Mouse (Mus musculus) CD4-positive naive resting alpha-beta T cell, adult 57 days (primary cell): ENCODE measurements around the gene Olfr1457. TPM values are rescaled to one million over a fixed set of nuclear protein-coding genes. Genes with fewer than 3 reads are reported as not detected.

Experiments
- total RNA-seq: library from RNA; stranded (reverse); gene quantifications from one replicate; pipeline ENCODE4 v1.2.4, GENCODE M21; 2023

Olfr1457 gene
- not detected for total RNA-seq

DNA sequence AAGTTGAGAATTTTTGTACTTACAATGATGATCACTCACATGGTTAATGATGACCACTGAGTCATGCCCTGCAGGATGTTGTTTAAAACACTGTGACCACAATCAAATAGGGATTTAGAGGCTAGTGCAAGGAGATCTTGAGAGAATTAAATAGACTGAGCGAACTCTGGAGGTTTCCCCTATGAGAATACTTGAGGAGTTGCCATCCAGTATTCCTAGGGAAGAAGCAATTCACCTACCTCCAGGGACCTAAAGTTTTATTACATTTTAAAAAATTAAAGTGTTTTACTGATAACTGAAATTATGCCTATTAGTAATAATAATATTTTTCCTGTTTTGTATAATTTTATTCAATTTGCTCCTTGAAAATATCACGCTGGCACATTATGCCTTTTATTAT, at the start of gene Olfr1457:
TSS of gene Olfr1457 (minus strand) at position 101 of the 400 bp plus-strand sequence.

DNA sequence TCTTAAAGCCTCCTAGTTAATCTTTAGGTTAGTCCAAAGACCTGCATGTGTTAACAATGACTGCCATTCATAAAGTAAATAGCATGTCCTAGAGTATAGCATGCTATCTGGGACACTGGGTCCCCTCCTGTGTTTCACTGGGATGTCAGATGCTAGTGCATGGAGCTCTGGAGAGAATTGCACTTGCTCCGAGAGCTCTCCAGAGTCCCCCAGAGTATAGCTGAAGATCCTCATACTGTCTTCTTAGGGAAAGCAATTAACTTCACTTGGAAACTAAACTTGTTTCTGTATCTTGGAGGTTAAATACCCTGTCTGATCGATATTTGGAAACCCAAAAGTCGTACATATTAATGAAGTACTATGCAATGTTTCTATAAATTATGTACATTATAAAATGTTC, 9.0 kb upstream of the Olfr1457 start, which contains the start of gene Olfr1458:
TSS of gene Olfr1458 (minus strand) at position 101 of the 400 bp plus-strand sequence.

DNA sequence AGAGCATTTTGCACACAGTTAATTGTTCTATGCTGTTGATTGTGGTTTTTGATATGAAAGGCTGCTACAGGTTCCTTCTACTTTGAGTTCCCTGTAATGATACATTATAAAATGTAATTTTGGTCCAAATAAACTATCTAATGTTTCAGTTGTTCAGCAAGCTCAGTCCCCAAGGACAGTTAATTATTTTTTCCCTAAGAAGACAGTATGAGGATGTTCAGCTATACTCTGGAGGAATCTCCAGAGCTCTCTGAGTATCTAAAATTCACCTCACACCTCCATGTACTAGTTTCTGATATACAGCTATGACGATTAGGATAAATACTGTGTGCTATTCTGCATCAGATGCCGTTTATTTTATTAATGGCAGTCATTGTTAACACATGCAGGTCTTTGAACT, 37.4 kb downstream of the Olfr1457 start, which contains the start of gene Olfr1454:
TSS of gene Olfr1454 (plus strand) at position 301 of the 400 bp plus-strand sequence.

Other genes with a start within 250 kb of the Olfr1457 start
- 0.71 TPM for gene Olfr1444, start 240.6 kb downstream of the Olfr1457 start, total RNA-seq
- gene Olfr1445, start 214.0 kb downstream of the Olfr1457 start, total RNA-seq = not detected
- gene Olfr1446, start 204.4 kb downstream of the Olfr1457 start, total RNA-seq = not detected
- gene Olfr1447, start 194.1 kb downstream of the Olfr1457 start, total RNA-seq = not detected
- not detected for gene Olfr1448, start 173.5 kb downstream of the Olfr1457 start, total RNA-seq
- gene Olfr1449, start 167.1 kb downstream of the Olfr1457 start, total RNA-seq = not detected
- not detected for gene Olfr1450, start 147.6 kb downstream of the Olfr1457 start, total RNA-seq
- not detected for gene Olfr1451, start 102.9 kb downstream of the Olfr1457 start, total RNA-seq
- not detected for gene Olfr1453, start 69.6 kb downstream of the Olfr1457 start, total RNA-seq
- gene Olfr1454, start 37.3 kb downstream of the Olfr1457 start, total RNA-seq = not detected
- gene Olfr1458, start 8.9 kb upstream of the Olfr1457 start, total RNA-seq = not detected
- gene Olfr1459, start 51.7 kb upstream of the Olfr1457 start, total RNA-seq = 0.12 TPM
- not detected for gene Olfr1461, start 65.1 kb upstream of the Olfr1457 start, total RNA-seq
- not detected for gene Olfr1462, start 87.8 kb upstream of the Olfr1457 start, total RNA-seq
- gene Olfr1463, start 133.4 kb upstream of the Olfr1457 start, total RNA-seq = not detected
- gene Olfr1465, start 217.7 kb upstream of the Olfr1457 start, total RNA-seq = not detected
- gene Olfr1466, start 241.0 kb upstream of the Olfr1457 start, total RNA-seq = not detected